Mouse (Mus musculus) layer of hippocampus, postnatal 36 days (tissue): Measurements from ENCODE around the gene Lamtor3. TPM values are rescaled to one million over a fixed set of nuclear protein-coding genes. Genes with fewer than 3 reads are reported as not detected.
"Not testable (repeated sequence)": the region's sequence is repeated elsewhere in the genome, so short reads cannot be mapped to it uniquely, and the experiment has no call there.

Source experiments
- DNase-seq, 2 experiments: peaks; one replicate each; pipeline ENCODE4 v3.0.0; 2022
- total RNA-seq, 2 experiments: library from RNA; stranded (reverse); gene quantifications; 2 replicates each; pipeline ENCODE4 v1.2.3; 2021

The Lamtor3 gene
- total RNA-seq, 2 experiments from 2014 or later: 64.8 to 65.3 TPM

GRCm38 (mm10) chr3:137935570-137936525 lies 17.5 kb downstream of the Lamtor3 start:
- no peak for DNase-seq

- no peak for DNase-seq
These were observed 18.2 kb downstream of the Lamtor3 start for GRCm38 (mm10) chr3:137936541-137936940.

GRCm38 (mm10) chr3:137938608-137939007 lies 20.3 kb downstream of the Lamtor3 start:
- peak in 1 of 2 experiments; percentile 21 for DNase-seq

GRCm38 (mm10) chr3:137940757-137941156 lies 22.5 kb downstream of the Lamtor3 start:
- DNase-seq: no peak

- no peak for DNase-seq
These were observed 23.2 kb downstream of the Lamtor3 start for GRCm38 (mm10) chr3:137941555-137941954.

GRCm38 (mm10) chr3:137942098-137942622 lies 23.9 kb downstream of the Lamtor3 start:
- DNase-seq: no peak

GRCm38 (mm10) chr3:137943737-137944154 lies 25.4 kb downstream of the Lamtor3 start:
- DNase-seq: no peak

GRCm38 (mm10) chr3:137946827-137947226 lies 28.5 kb downstream of the Lamtor3 start:
- no peak for DNase-seq

GRCm38 (mm10) chr3:137947525-137947924 lies 29.2 kb downstream of the Lamtor3 start:
- DNase-seq: no peak

- DNase-seq: no peak
These were observed 32.0 kb downstream of the Lamtor3 start for GRCm38 (mm10) chr3:137950191-137950885.

- DNase-seq: not testable (repeated sequence)
These were observed 33.0 kb downstream of the Lamtor3 start for GRCm38 (mm10) chr3:137951302-137951701.

GRCm38 (mm10) chr3:137951819-137952218 lies 33.5 kb downstream of the Lamtor3 start:
- DNase-seq: no peak

- DNase-seq: no peak
These were observed 34.1 kb downstream of the Lamtor3 start for GRCm38 (mm10) chr3:137952225-137952913.

- DNase-seq: peak; percentile 49 to 58
These were observed 34.9 kb downstream of the Lamtor3 start for GRCm38 (mm10) chr3:137952914-137953880.

GRCm38 (mm10) chr3:137954256-137954916 lies 36.1 kb downstream of the Lamtor3 start:
- DNase-seq: no peak

GRCm38 (mm10) chr3:137955560-137956081 lies 37.3 kb downstream of the Lamtor3 start:
- DNase-seq: no peak

GRCm38 (mm10) chr3:137957864-137958263 lies 39.6 kb downstream of the Lamtor3 start:
- DNase-seq: no peak

GRCm38 (mm10) chr3:137958352-137958751 lies 40.0 kb downstream of the Lamtor3 start:
- no peak for DNase-seq

- DNase-seq: no peak
These were observed 41.1 kb downstream of the Lamtor3 start for GRCm38 (mm10) chr3:137959456-137959855.

GRCm38 (mm10) chr3:137961736-137962385 lies 43.6 kb downstream of the Lamtor3 start:
- DNase-seq: no peak
